Mouse (Mus musculus): Measurements from ENCODE around the gene Ost4. TPM values are rescaled to one million over a fixed set of nuclear protein-coding genes. Genes with fewer than 3 reads are reported as not detected.
"Not testable (repeated sequence)": the region's sequence is repeated elsewhere in the genome, so short reads cannot be mapped to it uniquely, and the experiment has no call there.

Ost4 gene
- total RNA-seq, 2 experiments from 2014 or later, result 91.5 to 93.8 TPM

- TF ChIP-seq CTCF (conservative IDR thresholded peaks at IDR 0.05), result no peak
- no peak overlapping the region for H3K4me3 ChIP-seq
- DNase-seq (ENCODE audit: low spot score in 2 of 2), result no peak
- no peak overlapping the region for H3K27ac ChIP-seq
Observed at GRCm38 (mm10) chr5:30910481-30910880, 2.9 kb upstream of the Ost4 start.

GRCm38 (mm10) chr5:30909863-30910262 lies 2.3 kb upstream of the Ost4 start:
- no peak for DNase-seq (ENCODE audit: low spot score in 2 of 2)
- Histone ChIP-seq H3K4me3 (no peak overlapping the region), H3K27ac (no peak overlapping the region)
- TF ChIP-seq CTCF (conservative IDR thresholded peaks at IDR 0.05), result no peak

- H3K27ac ChIP-seq, result no peak overlapping the region
- no peak overlapping the region for H3K4me3 ChIP-seq
- DNase-seq (ENCODE audit: low spot score in 2 of 2), result no peak
- TF ChIP-seq CTCF (conservative IDR thresholded peaks at IDR 0.05), result no peak
Observed at GRCm38 (mm10) chr5:30909300-30909659, 1.7 kb upstream of the Ost4 start.

DNA sequence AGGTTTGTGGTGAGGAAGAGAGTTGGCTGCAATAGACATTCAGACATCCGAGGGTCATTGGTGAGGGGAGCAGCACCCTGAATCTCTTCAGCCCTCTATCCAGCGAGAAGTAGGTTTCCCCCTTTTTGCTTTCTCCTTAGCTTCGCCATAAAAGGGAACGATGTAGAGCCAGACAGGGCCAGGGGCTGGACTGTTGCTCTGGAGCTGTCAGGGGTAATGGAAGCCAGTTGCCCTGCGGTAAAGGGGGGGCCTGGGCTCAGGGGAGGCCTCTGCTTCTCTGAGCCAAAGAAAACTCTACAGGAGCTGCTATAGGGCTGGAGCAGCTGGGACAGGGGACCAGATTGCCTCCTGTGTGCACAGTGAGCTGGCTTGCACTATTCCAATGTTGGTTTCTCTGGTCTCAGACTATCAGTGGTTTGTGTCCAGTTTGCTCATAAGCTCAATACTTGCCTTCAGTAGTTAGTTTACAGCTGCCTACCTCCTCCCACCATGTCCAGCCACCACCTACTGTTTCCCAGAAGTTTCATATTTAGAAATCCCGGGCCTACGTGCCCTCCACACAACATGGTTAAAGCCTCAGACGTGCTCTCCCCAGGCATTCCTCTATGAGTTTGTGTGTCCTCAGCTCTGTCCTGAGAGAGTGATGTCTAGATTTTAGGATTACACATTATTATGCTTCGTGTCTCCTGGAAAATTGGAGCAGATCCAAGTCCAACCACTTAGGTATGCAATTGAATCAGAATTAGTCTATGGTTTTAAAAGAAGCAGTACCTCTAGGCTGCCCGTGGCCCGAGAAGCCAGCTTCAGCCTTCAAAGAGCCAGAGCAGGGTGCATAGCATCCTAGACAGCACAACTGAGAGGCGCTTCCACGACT lies 1.1 kb upstream of the Ost4 start:
- Histone ChIP-seq H3K4me3 (peak overlapping the region; percentile 74), H3K27ac (peak overlapping the region; percentile 93)
- no peak for TF ChIP-seq CTCF (conservative IDR thresholded peaks at IDR 0.05)
- DNase-seq (ENCODE audit: low spot score in 2 of 2), result no peak

GRCm38 (mm10) chr5:30901860-30902259 lies 5.7 kb downstream of the Ost4 start:
- Histone ChIP-seq H3K27ac (no peak overlapping the region), H3K4me3 (no peak overlapping the region)
- DNase-seq (ENCODE audit: low spot score in 2 of 2), result no peak
- no peak for TF ChIP-seq CTCF (conservative IDR thresholded peaks at IDR 0.05)

DNA sequence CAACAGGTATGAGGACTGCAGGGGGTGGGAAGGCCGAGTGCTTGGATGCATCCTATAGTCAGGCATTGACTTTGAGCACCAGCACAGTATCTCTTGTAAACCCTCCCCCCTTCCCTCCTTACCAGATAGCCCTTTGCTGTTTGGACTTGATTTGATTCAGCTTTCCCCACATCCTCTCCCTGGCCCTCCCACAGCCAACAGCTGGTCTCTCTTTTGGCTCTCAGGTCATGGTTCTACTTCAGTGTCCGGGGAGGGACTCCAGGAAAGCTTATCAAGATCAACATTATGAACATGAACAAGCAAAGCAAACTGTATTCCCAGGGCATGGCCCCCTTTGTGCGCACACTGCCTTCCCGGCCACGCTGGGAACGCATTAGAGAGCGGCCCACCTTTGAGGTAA lies 17.2 kb downstream of the Ost4 start:
- no peak for TF ChIP-seq CTCF (conservative IDR thresholded peaks at IDR 0.05)
- H3K4me3 ChIP-seq, result no peak overlapping the region
- peak overlapping the region; percentile 93; the same call in 1 of the 2 replicates for H3K27ac ChIP-seq
- no peak for DNase-seq (ENCODE audit: low spot score in 2 of 2)

DNA sequence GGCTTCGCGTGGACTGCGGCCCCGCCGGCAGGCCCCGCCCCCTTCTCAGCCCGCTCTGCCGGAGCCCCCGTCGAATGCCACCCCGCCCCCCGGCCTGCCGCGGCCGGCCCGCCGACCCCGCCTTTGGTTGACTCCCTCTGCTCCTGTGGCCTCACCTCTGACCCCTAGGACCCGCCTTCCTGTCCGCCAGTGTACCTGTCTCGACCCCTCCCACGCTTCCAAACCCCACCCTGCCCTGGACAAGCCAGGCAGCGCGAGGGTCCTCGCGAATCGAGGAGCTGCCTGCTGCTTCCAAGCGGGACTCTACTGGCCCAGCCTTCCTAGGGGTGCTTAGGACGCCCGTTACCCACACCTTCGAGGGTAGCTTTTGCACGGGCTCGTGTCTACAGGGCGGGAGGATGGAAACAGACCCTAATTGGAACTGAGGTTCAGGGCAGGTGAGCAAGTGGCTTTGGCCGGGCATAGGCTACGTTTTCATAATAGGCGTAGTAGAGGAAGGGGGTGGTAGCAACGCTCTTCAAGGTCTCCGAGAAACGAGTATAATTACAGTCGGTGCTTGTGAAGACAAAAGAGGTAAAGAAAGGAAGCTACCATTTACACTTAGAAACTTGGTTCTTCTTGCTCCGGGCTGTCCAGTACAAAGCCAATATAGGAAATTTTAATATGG lies 18.4 kb downstream of the Ost4 start:
- peak in 1 of 2 experiments; percentile 25 for DNase-seq (ENCODE audit: low spot score in 2 of 2)
- Histone ChIP-seq H3K4me3 (peak overlapping the region; percentile 76), H3K27ac (peak overlapping the region; percentile 93)
- TF ChIP-seq CTCF (conservative IDR thresholded peaks at IDR 0.05), result no peak

- TF ChIP-seq CTCF (conservative IDR thresholded peaks at IDR 0.05), result no peak
- peak; percentile 93 to 95 for DNase-seq (ENCODE audit: low spot score in 2 of 2)
- H3K4me3 ChIP-seq, result peak within 1 kb of the TSS; percentile 76
- peak within 1 kb of the TSS; percentile 93 for H3K27ac ChIP-seq
Observed at GRCm38 (mm10) chr5:30888337-30889087, 19.1 kb downstream of the Ost4 start, which contains the start of gene Agbl5. TSS of gene Agbl5 (plus strand) at chr5:30888694.

- Histone ChIP-seq H3K27ac (peak overlapping the region; percentile 93), H3K4me3 (peak overlapping the region; percentile 76)
- TF ChIP-seq CTCF (conservative IDR thresholded peaks at IDR 0.05), result no peak
- DNase-seq (ENCODE audit: low spot score in 2 of 2), result peak; percentile 93
Observed at GRCm38 (mm10) chr5:30887858-30888336, 19.7 kb downstream of the Ost4 start.

DNA sequence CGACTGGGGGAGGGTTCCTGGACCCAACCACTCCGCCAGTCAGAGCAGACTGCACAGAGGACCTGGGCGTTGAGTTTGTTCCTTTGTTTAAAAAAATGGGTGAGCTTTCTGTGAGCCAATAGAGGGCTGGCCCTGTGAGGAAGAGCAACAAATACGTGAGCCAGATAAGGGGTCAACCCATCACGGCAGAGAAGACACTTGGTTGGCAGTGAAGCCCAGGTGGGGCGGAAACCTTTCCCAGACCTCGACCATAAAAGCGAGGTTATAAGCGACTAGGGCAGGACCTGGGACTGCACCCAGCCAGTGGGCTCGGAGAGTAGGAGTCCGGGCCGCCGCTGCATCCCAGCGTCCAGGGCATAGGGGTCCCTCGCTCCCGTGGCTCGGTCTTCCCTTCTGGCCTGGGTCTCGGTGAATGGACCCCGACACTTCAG lies 20.2 kb downstream of the Ost4 start:
- no peak for TF ChIP-seq CTCF (conservative IDR thresholded peaks at IDR 0.05)
- peak; percentile 33 to 34 for DNase-seq (ENCODE audit: low spot score in 2 of 2)
- Histone ChIP-seq H3K27ac (peak overlapping the region; percentile 93), H3K4me3 (peak overlapping the region; percentile 76)

- H3K27ac ChIP-seq, result peak overlapping the region; percentile 93; the same call in 1 of the 2 replicates
- peak overlapping the region; percentile 76 for H3K4me3 ChIP-seq
- no peak for TF ChIP-seq CTCF (conservative IDR thresholded peaks at IDR 0.05)
- DNase-seq (ENCODE audit: low spot score in 2 of 2), result no peak
Observed at GRCm38 (mm10) chr5:30886731-30887130, 20.9 kb downstream of the Ost4 start.

DNA sequence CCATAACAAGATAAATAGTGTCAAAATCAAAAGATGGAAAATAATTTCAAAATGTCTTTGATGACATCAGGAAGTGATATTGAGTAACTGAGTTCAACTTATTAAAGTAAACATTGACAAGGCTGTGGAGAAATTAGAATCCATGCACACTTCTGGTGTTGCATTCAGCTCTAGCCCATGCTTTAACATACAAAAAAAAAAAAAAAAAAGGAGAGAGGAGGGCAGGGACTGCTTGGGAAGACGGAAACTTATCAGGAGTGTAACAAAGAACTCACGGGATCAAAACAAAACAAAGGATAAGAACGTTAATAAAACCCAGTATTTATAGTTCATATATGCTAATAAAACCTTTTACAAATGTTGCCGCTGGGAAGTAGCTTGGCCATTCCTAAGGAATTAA lies 21.4 kb downstream of the Ost4 start:
- no peak for TF ChIP-seq CTCF (conservative IDR thresholded peaks at IDR 0.05)
- no peak overlapping the region for H3K4me3 ChIP-seq
- no peak overlapping the region for H3K27ac ChIP-seq
- DNase-seq (ENCODE audit: low spot score in 2 of 2), result no peak

DNA sequence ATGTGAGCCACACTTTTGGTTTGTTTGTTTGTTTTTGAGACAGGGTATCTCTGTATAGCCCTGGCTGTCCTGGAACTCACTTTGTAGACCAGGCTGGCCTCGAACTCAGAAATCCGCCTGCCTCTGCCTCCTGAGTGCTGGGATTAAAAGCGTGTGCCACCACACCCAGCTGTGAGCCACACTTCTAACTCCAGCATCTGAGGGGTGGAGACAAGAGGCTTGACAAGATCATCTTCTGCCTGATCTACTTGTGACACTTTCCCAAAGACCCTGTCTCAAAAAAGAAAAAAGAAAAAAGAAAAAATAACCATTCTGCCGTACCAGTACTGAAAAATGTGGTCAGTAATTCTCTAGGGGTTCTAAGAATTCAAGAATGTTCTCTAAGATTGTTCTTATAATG lies 25.7 kb downstream of the Ost4 start:
- not testable (repeated sequence) for H3K27ac ChIP-seq; H3K4me3 ChIP-seq; DNase-seq (ENCODE audit: low spot score in 2 of 2)

All from layer of hippocampus, adult 2 months (tissue).